Mouse (Mus musculus): ENCODE data around the gene Adamts13.

GRCm38 (mm10) chr2:26984640-26985039 lies 11.4 kb downstream of the Adamts13 start:
- TF ChIP-seq GATA1 (IDR thresholded peaks at IDR 0.05; ENCODE audit: borderline replicate concordance, low read length) (no peak), FLI1 (IDR thresholded peaks at IDR 0.05; ENCODE audit: low read length) (no peak)
